Mouse (Mus musculus) thymus, postnatal 4 days (tissue): ENCODE results near the gene H2-D1.

Experiments used
- DNase-seq: peaks from one replicate; pipeline ENCODE4 v3.0.0; 2021

H2-D1 gene

GRCm38 (mm10) chr17:35262664-35263522 is at the start of gene H2-D1:
Gene H2-D1 (plus strand): TSS chr17:35262730.
- peak; percentile 99 for DNase-seq

- DNase-seq, result no peak
Observed at GRCm38 (mm10) chr17:35213071-35213470, 49.5 kb upstream of the H2-D1 start.

- peak; percentile 58 for DNase-seq
Observed at GRCm38 (mm10) chr17:35218516-35219193, 43.9 kb upstream of the H2-D1 start.

GRCm38 (mm10) chr17:35219601-35220041 is 42.9 kb upstream of the H2-D1 start:
- peak; percentile 75 for DNase-seq

GRCm38 (mm10) chr17:35220156-35220952 is 42.2 kb upstream of the H2-D1 start, which contains the start of gene Gm16181:
Gene Gm16181 (plus strand): TSS chr17:35220834.
- peak; percentile 38 for DNase-seq

GRCm38 (mm10) chr17:35222299-35222698 is 40.2 kb upstream of the H2-D1 start:
- peak; percentile 75 for DNase-seq

- DNase-seq, result peak; percentile 20
Observed at GRCm38 (mm10) chr17:35224641-35225040, 37.9 kb upstream of the H2-D1 start.

- no peak for DNase-seq
Observed at GRCm38 (mm10) chr17:35225456-35225855, 37.1 kb upstream of the H2-D1 start.

- DNase-seq, result peak; percentile 56
Observed at GRCm38 (mm10) chr17:35226561-35227046, 35.9 kb upstream of the H2-D1 start.

GRCm38 (mm10) chr17:35231022-35231421 is 31.5 kb upstream of the H2-D1 start:
- DNase-seq, result peak; percentile 16

GRCm38 (mm10) chr17:35232043-35232442 is 30.5 kb upstream of the H2-D1 start:
- peak; percentile 94 for DNase-seq

- DNase-seq, result peak; percentile 57
Observed at GRCm38 (mm10) chr17:35232659-35233058, 29.9 kb upstream of the H2-D1 start.

- peak; percentile 41 for DNase-seq
Observed at GRCm38 (mm10) chr17:35233114-35233980, 29.2 kb upstream of the H2-D1 start, which contains the start of gene Atp6v1g2. Gene Atp6v1g2 (plus strand): TSS chr17:35233660.

- DNase-seq, result peak; percentile 18
Observed at GRCm38 (mm10) chr17:35234090-35234489, 28.4 kb upstream of the H2-D1 start.

- peak; percentile 66 for DNase-seq
Observed at GRCm38 (mm10) chr17:35234903-35235302, 27.6 kb upstream of the H2-D1 start.

- peak; percentile 84 for DNase-seq
Observed at GRCm38 (mm10) chr17:35235614-35236389, 26.7 kb upstream of the H2-D1 start, which contains the start of gene Nfkbil1. Gene Nfkbil1 (minus strand): TSS chr17:35235792.

GRCm38 (mm10) chr17:35236390-35236746 is 26.2 kb upstream of the H2-D1 start:
- peak; percentile 100 for DNase-seq

- peak; percentile 24 for DNase-seq
Observed at GRCm38 (mm10) chr17:35236996-35237395, 25.5 kb upstream of the H2-D1 start.

GRCm38 (mm10) chr17:35237504-35237903 is 25.0 kb upstream of the H2-D1 start:
- DNase-seq, result no peak

- no peak for DNase-seq
Observed at GRCm38 (mm10) chr17:35239700-35240099, 22.8 kb upstream of the H2-D1 start.
